Mouse (Mus musculus) liver, adult 2 months (tissue): ENCODE data around the gene Cdkn2aipnl.

Source experiments
- CTCF ChIP-seq: fragments of 200-500 bp; IDR thresholded peaks from 2 replicates; pipeline ENCODE4 v1.5.1; 2011; ENCODE audit warnings: low read depth, low read length, control low read depth
- POLR2A ChIP-seq: fragments of 200-500 bp; IDR thresholded peaks from 2 replicates; pipeline ENCODE4 v1.6.1; 2011; ENCODE audit warnings: low read length, control low read depth; ENCODE audit not compliant: insufficient read depth; ENCODE audit errors: extremely low read depth

- no peak for TF ChIP-seq CTCF
- no peak for TF ChIP-seq POLR2A
Observed at GRCm38 (mm10) chr11:51935636-51936434, 31.6 kb upstream of the Cdkn2aipnl start.
